Mouse (Mus musculus) midbrain, postnatal 0 days (tissue): ENCODE measurements around the gene Lrmda. TPM values are rescaled to one million over a fixed set of nuclear protein-coding genes. Genes with fewer than 3 reads are reported as not detected.

Source experiments
- ATAC-seq: fragments of 200-750 bp; cut with Nextera tagmentation; 2 replicates; pipeline ENCODE4 v1.8.0; 2017; ENCODE audit warnings: moderate number of reproducible peaks, mild to moderate bottlenecking, moderate TSS enrichment, moderate library complexity; ENCODE audit not compliant: low FRiP score
- DNase-seq: peaks from one replicate; pipeline ENCODE4 v3.0.0-alpha.2; 2015; ENCODE audit warnings: low spot score
- H3K27ac ChIP-seq: fragments of 300-500 bp; sonication (generic); 2 replicates; pipeline ENCODE4 v1.5.1; 2014; ENCODE audit warnings: low read depth, mild to moderate bottlenecking, low read length, mixed read lengths
- H3K27me3 ChIP-seq: fragments of 300-500 bp; sonication (generic); 2 replicates; pipeline ENCODE4 v1.6.1; 2014; ENCODE audit warnings: low read length, control low read depth, mixed read lengths; ENCODE audit not compliant: insufficient read depth
- H3K36me3 ChIP-seq: fragments of 300-500 bp; sonication (generic); 2 replicates; pipeline ENCODE4 v1.6.1; 2014; ENCODE audit warnings: low read length, control low read depth, mixed read lengths; ENCODE audit not compliant: insufficient read depth
- H3K4me1 ChIP-seq: fragments of 300-500 bp; sonication (generic); 2 replicates; pipeline ENCODE4 v1.6.1; 2014; ENCODE audit warnings: mild to moderate bottlenecking, control low read depth, antibody characterized with exemption, low read length, mixed read lengths; ENCODE audit not compliant: insufficient read depth
- H3K4me2 ChIP-seq: fragments of 300-500 bp; sonication (generic); 2 replicates; pipeline ENCODE4 v1.6.1; 2014; ENCODE audit warnings: low read depth, mild to moderate bottlenecking, low read length, mixed read lengths; ENCODE audit not compliant: poor library complexity, severe bottlenecking
- H3K4me3 ChIP-seq: fragments of 300-500 bp; sonication (generic); 2 replicates; pipeline ENCODE4 v1.5.1; 2014; ENCODE audit warnings: low read depth, mild to moderate bottlenecking, low read length, moderate library complexity
- H3K9ac ChIP-seq: fragments of 300-500 bp; sonication (generic); replicated peaks from 2 replicates; pipeline ENCODE4 v1.6.1; 2014; ENCODE audit warnings: mild to moderate bottlenecking, low read length, moderate library complexity, mixed read lengths; ENCODE audit not compliant: poor library complexity, severe bottlenecking
- H3K9me3 ChIP-seq: fragments of 300-500 bp; sonication (generic); 2 replicates; pipeline ENCODE4 v1.6.1; 2016; ENCODE audit warnings: low read length, control low read depth
- CTCF ChIP-seq: IDR thresholded peaks from 2 replicates; pipeline ENCODE4 v1.5.1; 2016; ENCODE audit warnings: antibody characterized with exemption, mild to moderate bottlenecking
- WGBS: fragments of 180-500 bp; shearing (Covaris S2); extraction: QIAGEN DNeasy Blood & Tissue Kit; methylation state at CpG from one replicate; pipeline ENCODE4 v1.1.7; 2014; 5-methylcytosine and 5-hydroxymethylcytosine counted together
- polyA plus RNA-seq: library from polyadenylated mRNA; unstranded; fragments of >200 nt; fragmentation: Nextera tagmentation; extraction: Ambion mirVana; gene quantifications from 2 replicates; pipeline ENCODE4 v1.2.1, GENCODE M21; 2015
- total RNA-seq: library from RNA; depleted of rRNA; stranded (reverse); fragments of >200 nt; gene quantifications from 2 replicates; pipeline ENCODE4 v1.2.3, GENCODE M21; 2014

Lrmda gene
- total and polyA plus RNA-seq, 2 experiments from 2014 or later, result 0.35 TPM; not detected in 1

GRCm38 (mm10) chr14:22915463-22915862 is 896.0 kb downstream of the Lrmda start:
- no peak overlapping the region for H3K4me3 ChIP-seq
- H3K27ac ChIP-seq, result no peak overlapping the region
- H3K9me3 ChIP-seq, result no peaks in the 10 kb centered on the region
- no peak overlapping the region for H3K9ac ChIP-seq
- TF ChIP-seq CTCF, result no peak
- ATAC-seq (no peak), DNase-seq (no peak)
- no peak overlapping the region for H3K4me2 ChIP-seq
- H3K36me3 ChIP-seq, result no peaks in the 10 kb centered on the region
- no peaks in the 10 kb centered on the region for H3K4me1 ChIP-seq
- 95% methylated on average over 3 of the region's 3 CpGs for WGBS
- H3K27me3 ChIP-seq, result 0 out of 2 replicates have a peak, but pooled peaks cover 2% of the 10 kb centered on the region

GRCm38 (mm10) chr14:22918499-22918898 is 899.0 kb downstream of the Lrmda start:
- no peak overlapping the region for H3K9ac ChIP-seq
- 89% methylated on average over 3 of the region's 3 CpGs for WGBS
- no peak overlapping the region for H3K27ac ChIP-seq
- H3K4me3 ChIP-seq, result no peak overlapping the region
- no peak for TF ChIP-seq CTCF
- H3K36me3 ChIP-seq, result no peaks in the 10 kb centered on the region
- H3K4me2 ChIP-seq, result no peak overlapping the region
- no peaks in the 10 kb centered on the region for H3K9me3 ChIP-seq
- no peak for DNase-seq
- ATAC-seq, result no peak
- H3K4me1 ChIP-seq, result no peaks in the 10 kb centered on the region
- H3K27me3 ChIP-seq, result no peaks in the 10 kb centered on the region

- Histone ChIP-seq H3K9me3 (no peaks in the 10 kb centered on the region), H3K27ac (no peak overlapping the region), H3K4me2 (no peak overlapping the region), H3K9ac (no peak overlapping the region), H3K27me3 (no peaks in the 10 kb centered on the region), H3K36me3 (no peaks in the 10 kb centered on the region), H3K4me1 (no peaks in the 10 kb centered on the region), H3K4me3 (no peak overlapping the region)
- no peak for TF ChIP-seq CTCF
- 75% methylated on average over 2 of the region's 2 CpGs for WGBS
- DNase-seq (no peak), ATAC-seq (no peak)
Measured at GRCm38 (mm10) chr14:22918931-22919330, 899.4 kb downstream of the Lrmda start.

- H3K27ac ChIP-seq, result no peak overlapping the region
- no peak overlapping the region for H3K9ac ChIP-seq
- DNase-seq (no peak), ATAC-seq (no peak)
- no peaks in the 10 kb centered on the region for H3K27me3 ChIP-seq
- no peaks in the 10 kb centered on the region for H3K4me1 ChIP-seq
- no peak overlapping the region for H3K4me2 ChIP-seq
- H3K4me3 ChIP-seq, result no peak overlapping the region
- TF ChIP-seq CTCF, result no peak
- H3K9me3 ChIP-seq, result no peaks in the 10 kb centered on the region
- no peaks in the 10 kb centered on the region for H3K36me3 ChIP-seq
Measured at GRCm38 (mm10) chr14:22921152-22921551, 901.6 kb downstream of the Lrmda start.

DNA sequence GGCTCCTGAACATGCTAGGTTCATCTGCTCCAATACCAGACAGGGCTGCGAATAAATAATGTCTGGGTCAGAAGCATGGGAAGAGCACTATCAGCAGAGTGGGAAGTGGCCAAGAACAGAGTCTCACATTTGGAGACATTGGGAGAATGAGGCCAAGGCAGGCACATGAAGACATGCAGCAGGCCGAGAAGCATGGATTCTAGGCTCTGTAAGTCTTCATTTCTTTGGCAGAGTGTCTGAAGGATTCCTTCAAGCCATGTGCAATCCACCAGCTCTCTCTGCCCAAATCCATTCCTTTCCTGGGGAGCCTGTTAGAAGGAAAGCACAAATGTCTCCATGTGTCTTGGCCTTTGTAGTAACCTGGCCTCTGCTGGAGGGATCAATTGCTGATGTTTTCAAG is 902.3 kb downstream of the Lrmda start:
- H3K4me3 ChIP-seq, result no peak overlapping the region
- no peak overlapping the region for H3K4me2 ChIP-seq
- H3K36me3 ChIP-seq, result no peaks in the 10 kb centered on the region
- ATAC-seq, result no peak
- WGBS, result 91% methylated on average over 2 of the region's 2 CpGs
- no peak for DNase-seq
- no peak overlapping the region for H3K9ac ChIP-seq
- TF ChIP-seq CTCF, result no peak
- H3K27ac ChIP-seq, result no peak overlapping the region
- H3K27me3 ChIP-seq, result no peaks in the 10 kb centered on the region
- no peaks in the 10 kb centered on the region for H3K4me1 ChIP-seq
- no peaks in the 10 kb centered on the region for H3K9me3 ChIP-seq

GRCm38 (mm10) chr14:22922571-22922970 is 903.1 kb downstream of the Lrmda start:
- Histone ChIP-seq H3K4me2 (no peak overlapping the region), H3K9ac (no peak overlapping the region), H3K36me3 (no peaks in the 10 kb centered on the region), H3K4me1 (no peaks in the 10 kb centered on the region), H3K27ac (no peak overlapping the region), H3K9me3 (no peaks in the 10 kb centered on the region), H3K27me3 (no peaks in the 10 kb centered on the region), H3K4me3 (no peak overlapping the region)
- DNase-seq, result no peak
- no peak for ATAC-seq
- no peak for TF ChIP-seq CTCF
- 88% methylated on average over 4 of the region's 4 CpGs for WGBS
